Mouse (Mus musculus) CH12.LX (cell line): Measurements from ENCODE around the gene Smtnl2. TPM values are rescaled to one million over a fixed set of nuclear protein-coding genes. Genes with fewer than 3 reads are reported as not detected.

ENCODE experiments used
- DNase-seq: peaks from one replicate; pipeline ENCODE4 v3.0.0-alpha.2; 2013; ENCODE audit errors: extremely low read depth
- H3K27ac ChIP-seq: 2 replicates; pipeline ENCODE4 v1.5.1; 2012; ENCODE audit warnings: low read depth, mild to moderate bottlenecking, control low read depth, moderate library complexity; ENCODE audit not compliant: insufficient read depth
- H3K27me3 ChIP-seq: replicated peaks from 2 replicates; pipeline ENCODE3; 2012; ENCODE audit warnings: inconsistent platforms
- H3K36me3 ChIP-seq, 2 experiments: replicated peaks in 1 of 2; 2 replicates each; pipeline versions ENCODE3 to v1.6.1; 2012; ENCODE audit warnings: inconsistent platforms in 1 of 2, low read length in 1 of 2, mild to moderate bottlenecking in 1 of 2, mixed read lengths in 1 of 2, moderate library complexity in 1 of 2; ENCODE audit not compliant: control insufficient read depth in 1 of 2, insufficient read depth in 1 of 2
- H3K4me1 ChIP-seq, 2 experiments: 2 replicates each; pipeline ENCODE4 v1.6.1; 2012; ENCODE audit warnings: inconsistent platforms in 1 of 2, moderate library complexity in 1 of 2; ENCODE audit not compliant: insufficient read depth in 2 of 2, control insufficient read depth in 1 of 2
- H3K4me2 ChIP-seq: 2 replicates; pipeline ENCODE4 v1.6.1; 2012; ENCODE audit warnings: low read depth, mild to moderate bottlenecking, control low read depth; ENCODE audit not compliant: poor library complexity, insufficient read depth, severe bottlenecking
- H3K4me3 ChIP-seq, 3 experiments: fragments of 150-350 bp in 1 of 3; sonication (generic) in 1 of 3; replicated peaks in 1 of 3; 2 replicates each; pipeline versions ENCODE3 to v1.5.1; 2011 to 2012; ENCODE audit warnings: low read depth in 2 of 3, low read length in 2 of 3, mild to moderate bottlenecking in 2 of 3, moderate library complexity in 2 of 3, control low read depth in 1 of 3, improper control_type of control experiment in 1 of 3, inconsistent platforms in 1 of 3, mixed read lengths in 1 of 3; ENCODE audit not compliant: poor library complexity in 1 of 3
- H3K79me2 ChIP-seq: replicated peaks from 2 replicates; pipeline ENCODE4 v1.6.1; 2012; ENCODE audit warnings: mild to moderate bottlenecking, moderate library complexity; ENCODE audit not compliant: control insufficient read depth, poor library complexity, insufficient read depth, severe bottlenecking; ENCODE audit errors: extremely low read depth
- H3K9ac ChIP-seq: 2 replicates; pipeline ENCODE4 v1.6.1; 2012; ENCODE audit warnings: low read depth, mild to moderate bottlenecking, control low read depth, moderate library complexity; ENCODE audit not compliant: insufficient read depth
- H3K9me3 ChIP-seq: replicated peaks from 2 replicates; pipeline ENCODE3; 2012; ENCODE audit warnings: low read length, inconsistent platforms, mixed read lengths
- CHD1 ChIP-seq: IDR thresholded peaks from 2 replicates; pipeline ENCODE4 v1.6.1; 2012; ENCODE audit warnings: low read depth, low read length, improper control_type of control experiment, inconsistent platforms
- CHD2 ChIP-seq: IDR thresholded peaks from 2 replicates; pipeline ENCODE4 v1.6.1; 2011; ENCODE audit warnings: low read length, improper control_type of control experiment
- ELF1 ChIP-seq: IDR thresholded peaks from 2 replicates; pipeline ENCODE4 v1.6.1; 2014; ENCODE audit warnings: low read depth, mild to moderate bottlenecking, inconsistent platforms, low read length, improper control_type of control experiment
- ETS1 ChIP-seq: conservative IDR thresholded peaks from 2 replicates; pipeline ENCODE4 v1.6.1; 2012; ENCODE audit warnings: low read depth, mild to moderate bottlenecking, inconsistent platforms, low read length, improper control_type of control experiment, moderate library complexity
- GABPA ChIP-seq: IDR thresholded peaks from 2 replicates; pipeline ENCODE4 v1.6.1; 2012; ENCODE audit warnings: low read depth, low read length, improper control_type of control experiment, inconsistent platforms; ENCODE audit not compliant: insufficient replicate concordance
- IRF4 ChIP-seq: IDR thresholded peaks from 2 replicates; pipeline ENCODE4 v1.6.1; 2014; ENCODE audit warnings: low read depth, mild to moderate bottlenecking, inconsistent platforms, low read length, improper control_type of control experiment
- KAT2A ChIP-seq: IDR thresholded peaks from 2 replicates; pipeline ENCODE4 v1.6.1; 2012; ENCODE audit warnings: low read length, improper control_type of control experiment, inconsistent platforms; ENCODE audit not compliant: insufficient replicate concordance
- MAFK ChIP-seq: IDR thresholded peaks from 2 replicates; pipeline ENCODE4 v1.6.1; 2011; ENCODE audit warnings: low read length, improper control_type of control experiment; ENCODE audit not compliant: insufficient replicate concordance
- MAZ ChIP-seq: IDR thresholded peaks from 2 replicates; pipeline ENCODE4 v1.6.1; 2012; ENCODE audit warnings: low read depth, mild to moderate bottlenecking, inconsistent platforms, low read length, improper control_type of control experiment, moderate library complexity
- MEF2A ChIP-seq: IDR thresholded peaks from 2 replicates; pipeline ENCODE4 v1.6.1; 2014; ENCODE audit warnings: low read depth, mild to moderate bottlenecking, inconsistent platforms, low read length, improper control_type of control experiment, borderline replicate concordance
- MXI1 ChIP-seq: IDR thresholded peaks from 2 replicates; pipeline ENCODE4 v1.6.1; 2011; ENCODE audit warnings: mild to moderate bottlenecking, low read depth, low read length, improper control_type of control experiment
- MYC ChIP-seq: IDR thresholded peaks from 2 replicates; pipeline ENCODE4 v1.6.1; 2011; ENCODE audit warnings: low read depth, mild to moderate bottlenecking, improper control_type of control experiment, low read length
- NELFE ChIP-seq: IDR thresholded peaks from 2 replicates; pipeline ENCODE4 v1.6.1; 2011; ENCODE audit warnings: low read depth, low read length, improper control_type of control experiment
- PAX5 ChIP-seq: IDR thresholded peaks from 2 replicates; pipeline ENCODE4 v1.6.1; 2012; ENCODE audit warnings: low read length, inconsistent platforms, mixed read lengths
- RCOR1 ChIP-seq: conservative IDR thresholded peaks from 2 replicates; pipeline ENCODE4 v1.6.1; 2012; ENCODE audit warnings: low read depth, mild to moderate bottlenecking, inconsistent platforms, low read length, improper control_type of control experiment
- TCF12 ChIP-seq: IDR thresholded peaks from 2 replicates; pipeline ENCODE4 v1.6.1; 2014; ENCODE audit warnings: low read depth, mild to moderate bottlenecking, inconsistent platforms, low read length, improper control_type of control experiment
- USF2 ChIP-seq: conservative IDR thresholded peaks from 2 replicates; pipeline ENCODE4 v1.6.1; 2011; ENCODE audit warnings: low read depth, low read length, improper control_type of control experiment
- ZMIZ1 ChIP-seq: IDR thresholded peaks from 2 replicates; pipeline ENCODE4 v1.6.1; 2012; ENCODE audit warnings: low read depth, mild to moderate bottlenecking, inconsistent platforms, low read length, improper control_type of control experiment
- dilution Hi-C: fragments of 300-500 bp; cut with MboI; formaldehyde crosslinking; loops from 2 replicates; pipeline ENCODE4 v1.14.3; 2020; ENCODE audit warnings: low sequenced_read_pairs; ENCODE audit not compliant: extremely low pct_unique_long_range_greater_than_20kb, extremely low pct_ligation_motif_present
- in situ Hi-C: fragments of 300-500 bp; cut with MboI; formaldehyde crosslinking; loops from 3 replicates; pipeline ENCODE4 v1.14.3; 2019; ENCODE audit warnings: low sequenced_read_pairs, low pct_ligation_motif_present, low pct_unique_long_range_greater_than_20kb, mixed read lengths
- polyA plus RNA-seq: library from polyadenylated mRNA; unstranded; fragments of >175 nt; gene quantifications from 2 replicates; pipeline ENCODE4 v1.2.1, GENCODE M21; 2012; ENCODE audit warnings: low read depth; ENCODE audit not compliant: insufficient read length
- total RNA-seq, 2 experiments: library from RNA; depleted of rRNA; stranded (reverse); fragments of 300-350 nt in 1 of 2; fragments of >200 nt in 1 of 2; gene quantifications; 2 replicates each; pipeline ENCODE4 v1.2.3; 2012 to 2014

Smtnl2 gene
- total and polyA plus RNA-seq, 3 experiments = 0.47 TPM; not detected in 1

GRCm38 (mm10) chr11:72457995-72458496 is 46.5 kb upstream of the Smtnl2 start:
- H3K4me3 ChIP-seq = no peak overlapping the region
- dilution Hi-C loops (no loop called here), in situ Hi-C loops (loop anchor here (5.0 kb wide), 1 partner anchor 79 kb away; no protein-coding TSS in a partner anchor)
- peaks cover 0 to 6% of the 10 kb centered on the region in 2 experiments for H3K36me3 ChIP-seq
- no peak for DNase-seq
- no peak overlapping the region for H3K27ac ChIP-seq
- H3K79me2 ChIP-seq = no peaks in the 10 kb centered on the region
- no peaks in the 10 kb centered on the region for H3K27me3 ChIP-seq
- no peak for TF ChIP-seq GABPA
- TF ChIP-seq MXI1 = no peak
- no peak for TF ChIP-seq MYC
- no peak for TF ChIP-seq CHD2
- H3K9ac ChIP-seq = no peak overlapping the region
- no peak overlapping the region for H3K4me2 ChIP-seq
- peaks cover 18 to 49% of the 10 kb centered on the region in 2 experiments for H3K4me1 ChIP-seq
- no peaks in the 10 kb centered on the region for H3K9me3 ChIP-seq

GRCm38 (mm10) chr11:72455694-72456093 is 44.2 kb upstream of the Smtnl2 start:
- dilution Hi-C loops = no loop called here

GRCm38 (mm10) chr11:72453105-72453953 is 41.8 kb upstream of the Smtnl2 start:
- no peak overlapping the region; the same call in 1 of the 2 replicates for H3K4me2 ChIP-seq
- dilution Hi-C loops (no loop called here), in situ Hi-C loops (no loop called here)
- no peaks in the 10 kb centered on the region for H3K79me2 ChIP-seq
- peaks cover 22 to 68% of the 10 kb centered on the region in 2 experiments for H3K4me1 ChIP-seq
- TF ChIP-seq USF2 = no peak
- TF ChIP-seq IRF4 = peak; percentile 29; the same call in 1 of the 2 replicates
- TF ChIP-seq MXI1 = peak; percentile 68; the same call in 1 of the 2 replicates
- no peak for TF ChIP-seq CHD1
- TF ChIP-seq NELFE = no peak
- no peak for TF ChIP-seq RCOR1
- 0 out of 2 replicates have a peak, but pooled peaks have one; percentile 17 for TF ChIP-seq ELF1
- 0 out of 2 replicates have a peak, but pooled peaks have one; percentile 49 for TF ChIP-seq ZMIZ1
- TF ChIP-seq MEF2A = no peak
- TF ChIP-seq TCF12 = 0 out of 2 replicates have a peak, but pooled peaks have one; percentile 27
- no peak for TF ChIP-seq KAT2A
- TF ChIP-seq ETS1 = no peak
- peak; percentile 18; the same call in 1 of the 2 replicates for TF ChIP-seq CHD2
- TF ChIP-seq MAZ = peak; percentile 64; the same call in 1 of the 2 replicates
- H3K36me3 ChIP-seq = peaks cover 43 to 54% of the 10 kb centered on the region in 2 experiments
- DNase-seq = no peak
- no peaks in the 10 kb centered on the region for H3K9me3 ChIP-seq
- no peak overlapping the region for H3K4me3 ChIP-seq
- H3K9ac ChIP-seq = no peak overlapping the region
- H3K27ac ChIP-seq = peak overlapping the region; percentile 29; the same call in 1 of the 2 replicates
- no peaks in the 10 kb centered on the region for H3K27me3 ChIP-seq

More at GRCm38 (mm10) chr11:72455694-72456093, 44.2 kb upstream of the Smtnl2 start:
- Histone ChIP-seq H3K4me1 (peaks cover 22 to 52% of the 10 kb centered on the region in 2 experiments), H3K4me2 (no peak overlapping the region), H3K79me2 (no peaks in the 10 kb centered on the region), H3K9me3 (no peaks in the 10 kb centered on the region), H3K4me3 (no peak overlapping the region)
- TF ChIP-seq PAX5 (no peak), MAFK (no peak), TCF12 (no peak)
- TF ChIP-seq, all 38 proteins: peak for 0
- in situ Hi-C loops = loop anchor here (5.0 kb wide), 1 partner anchor 82 kb away; no protein-coding TSS in a partner anchor
- no peaks in the 10 kb centered on the region for H3K27me3 ChIP-seq
- no peak for DNase-seq
- no peak overlapping the region for H3K9ac ChIP-seq
- H3K27ac ChIP-seq = no peak overlapping the region
- peaks cover 19 to 30% of the 10 kb centered on the region in 2 experiments for H3K36me3 ChIP-seq
